Mouse (Mus musculus) lung, postnatal 0 days (tissue): ENCODE results near the gene Dennd2d.

Source experiments
- CTCF ChIP-seq: IDR thresholded peaks from 2 replicates; pipeline ENCODE4 v1.5.1; 2016; ENCODE audit warnings: antibody characterized with exemption, mild to moderate bottlenecking
- EP300 ChIP-seq: IDR thresholded peaks from 2 replicates; pipeline ENCODE4 v1.6.1; 2016; ENCODE audit warnings: antibody characterized with exemption, mild to moderate bottlenecking, control low read depth

GRCm38 (mm10) chr3:106502892-106503291 lies 20.7 kb downstream of the Dennd2d start:
- no peak for TF ChIP-seq CTCF
- TF ChIP-seq EP300: no peak
